Mouse (Mus musculus) limb, embryonic 15.5 days (tissue): ENCODE data around the gene Tns2. TPM values are rescaled to one million over a fixed set of nuclear protein-coding genes. Genes with fewer than 3 reads are reported as not detected.
A peak's percentile ranks its signal among the peaks of the same experiment; 100 is the strongest.

Source experiments
- ATAC-seq: fragments of 200-750 bp; cut with Nextera tagmentation; 2 replicates; pipeline ENCODE4 v1.8.0; 2017; ENCODE audit warnings: low read depth, moderate TSS enrichment; ENCODE audit not compliant: insufficient number of reproducible peaks, low FRiP score, low TSS enrichment
- H3K27ac ChIP-seq: fragments of 300-500 bp; sonication (generic); 2 replicates; pipeline ENCODE4 v1.5.1; 2015; ENCODE audit warnings: moderate library complexity, mild to moderate bottlenecking, inconsistent platforms
- H3K27me3 ChIP-seq: fragments of 300-500 bp; sonication (generic); 2 replicates; pipeline ENCODE4 v1.6.1; 2015; ENCODE audit warnings: inconsistent platforms
- H3K36me3 ChIP-seq: fragments of 300-500 bp; sonication (generic); 2 replicates; pipeline ENCODE4 v1.6.1; 2015; ENCODE audit warnings: inconsistent platforms
- H3K4me1 ChIP-seq: fragments of 300-500 bp; sonication (generic); 2 replicates; pipeline ENCODE4 v1.6.1; 2015; ENCODE audit warnings: inconsistent platforms
- H3K4me2 ChIP-seq: fragments of 300-500 bp; sonication (generic); 2 replicates; pipeline ENCODE4 v1.6.1; 2015; ENCODE audit warnings: mild to moderate bottlenecking, inconsistent platforms
- H3K4me3 ChIP-seq: fragments of 300-500 bp; sonication (generic); 2 replicates; pipeline ENCODE4 v1.5.1; 2015; ENCODE audit warnings: mild to moderate bottlenecking, inconsistent platforms
- H3K9ac ChIP-seq: fragments of 300-500 bp; sonication (generic); 2 replicates; pipeline ENCODE4 v1.6.1; 2015; ENCODE audit warnings: inconsistent platforms
- H3K9me3 ChIP-seq: fragments of 300-500 bp; sonication (generic); 2 replicates; pipeline ENCODE4 v1.6.1; 2016; ENCODE audit warnings: inconsistent platforms
- WGBS: fragments of 180-500 bp; shearing (Covaris S2); methylation state at CpG from one replicate; pipeline ENCODE4 v1.1.7; 2015; 5-methylcytosine and 5-hydroxymethylcytosine counted together
- polyA plus RNA-seq: library from polyadenylated mRNA; unstranded; fragments of >200 nt; fragmentation: Nextera tagmentation; extraction: Ambion mirVana; gene quantifications from 2 replicates; pipeline ENCODE4 v1.2.1, GENCODE M21; 2015

Gene Tns2
- polyA plus RNA-seq, 1 experiment from 2014 or later, result 48.6 TPM

DNA sequence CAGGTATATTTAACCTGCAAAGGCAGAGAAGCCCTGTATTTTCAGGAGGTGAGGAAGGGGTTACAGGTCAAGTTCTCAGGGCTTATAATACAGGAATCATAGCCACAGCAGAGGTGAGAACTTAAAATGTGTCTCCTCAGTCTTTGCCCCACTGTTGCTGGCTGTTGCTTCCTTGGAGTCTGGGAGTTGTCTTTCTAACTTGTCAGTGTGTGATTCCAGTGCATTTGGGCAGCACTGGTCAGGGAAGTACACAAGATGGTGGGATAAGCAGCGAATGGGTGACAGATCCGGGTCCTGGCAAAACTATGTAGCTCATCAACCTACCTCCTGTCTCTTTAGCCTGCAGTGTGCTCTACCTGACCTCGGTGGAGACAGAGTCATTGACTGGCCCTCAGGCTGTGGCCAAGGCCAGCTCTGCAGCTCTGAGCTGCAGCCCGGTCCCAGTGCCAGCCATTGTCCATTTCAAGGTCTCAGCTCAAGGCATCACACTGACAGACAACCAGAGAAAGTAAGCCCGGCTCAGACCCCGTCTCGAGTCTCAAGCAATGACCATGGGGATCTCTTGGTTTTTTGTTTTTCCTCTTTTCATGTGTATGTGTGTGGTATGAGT is 14.5 kb downstream of the Tns2 start:
- no peaks in the 10 kb centered on the region for H3K9me3 ChIP-seq
- H3K27ac ChIP-seq, result peak overlapping the region; percentile 50; the same call in 1 of the 2 replicates
- H3K36me3 ChIP-seq, result peaks cover 100% of the 10 kb centered on the region
- H3K4me3 ChIP-seq, result no peak overlapping the region
- ATAC-seq, result no peak
- no peak overlapping the region for H3K9ac ChIP-seq
- 83% methylated on average over 7 of the region's 7 CpGs for WGBS
- H3K4me2 ChIP-seq, result no peak overlapping the region
- H3K4me1 ChIP-seq, result peaks cover 50% of the 10 kb centered on the region
- no peaks in the 10 kb centered on the region for H3K27me3 ChIP-seq

DNA sequence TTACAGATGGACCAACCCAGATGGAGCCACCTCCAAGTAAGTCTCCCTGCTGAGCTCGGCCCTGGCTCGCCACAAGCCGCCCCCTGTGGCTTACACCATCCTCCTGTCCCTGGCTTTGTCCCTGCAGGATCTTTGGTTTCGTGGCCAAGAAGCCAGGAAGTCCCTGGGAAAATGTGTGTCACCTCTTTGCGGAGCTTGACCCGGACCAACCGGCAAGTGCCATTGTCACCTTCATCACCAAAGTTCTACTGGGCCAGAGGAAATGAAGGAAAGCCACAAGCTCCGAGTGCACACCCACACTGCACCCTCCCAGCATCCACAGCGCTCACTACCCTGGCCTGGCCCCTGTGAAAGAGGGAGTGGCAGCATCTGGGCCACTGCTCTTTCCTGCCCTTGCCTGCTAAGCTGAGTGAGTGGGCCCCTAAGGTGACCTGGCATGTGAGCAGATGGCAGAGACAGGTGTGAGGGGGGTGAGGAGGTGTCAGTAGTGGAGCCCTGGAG is 15.6 kb downstream of the Tns2 start:
- WGBS, result 70% methylated on average over 9 of the region's 9 CpGs
- H3K4me2 ChIP-seq, result no peak overlapping the region
- ATAC-seq, result no peak
- no peak overlapping the region for H3K4me3 ChIP-seq
- H3K27ac ChIP-seq, result peak overlapping the region; percentile 38
- no peaks in the 10 kb centered on the region for H3K27me3 ChIP-seq
- H3K36me3 ChIP-seq, result peaks cover 98% of the 10 kb centered on the region
- H3K9ac ChIP-seq, result no peak overlapping the region
- no peaks in the 10 kb centered on the region for H3K9me3 ChIP-seq
- peaks cover 46% of the 10 kb centered on the region for H3K4me1 ChIP-seq

DNA sequence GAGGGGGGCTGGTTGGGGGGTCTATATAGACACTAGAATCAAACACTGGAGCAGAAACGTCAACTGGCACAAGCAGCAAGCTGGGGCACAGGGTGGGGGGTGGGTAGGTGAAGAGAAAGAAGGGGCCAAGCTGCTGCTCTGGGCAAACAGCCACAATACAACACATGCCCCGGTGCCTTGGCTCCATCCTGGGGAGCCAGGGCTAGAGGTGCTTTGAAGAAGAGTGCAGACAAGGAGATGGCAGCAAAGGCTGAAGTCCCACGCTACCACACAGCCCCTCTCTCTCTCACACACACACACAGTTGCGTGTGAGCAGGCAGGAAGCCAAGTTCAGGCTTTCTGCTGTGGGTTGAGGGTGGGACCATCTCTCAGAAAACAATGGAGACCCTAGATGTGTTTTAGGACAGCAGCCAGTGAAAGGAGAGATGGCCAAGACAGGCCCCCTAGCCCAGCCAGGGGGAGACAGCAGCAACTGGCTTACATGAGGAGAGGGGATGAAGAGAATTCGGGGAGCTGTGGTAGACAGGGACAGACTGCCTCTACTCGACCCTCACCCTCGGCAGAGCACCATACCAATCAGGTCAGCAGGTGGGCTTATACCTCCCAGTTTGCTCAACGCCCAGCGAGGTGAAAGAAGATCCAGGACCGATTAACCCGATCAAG is 16.7 kb downstream of the Tns2 start:
- 66% methylated on average over 11 of the region's 11 CpGs for whole genome bisulfite sequencing
- peak overlapping the region; percentile 69 for H3K27ac ChIP-seq
- H3K4me2 ChIP-seq, result no peak overlapping the region
- no peaks in the 10 kb centered on the region for H3K27me3 ChIP-seq
- H3K4me1 ChIP-seq, result peaks cover 43% of the 10 kb centered on the region
- ATAC-seq, result 0 out of 2 replicates have a peak, but pooled peaks have one; percentile 10
- peaks cover 96% of the 10 kb centered on the region for H3K36me3 ChIP-seq
- H3K9ac ChIP-seq, result no peak overlapping the region
- no peaks in the 10 kb centered on the region for H3K9me3 ChIP-seq
- no peak overlapping the region for H3K4me3 ChIP-seq

DNA sequence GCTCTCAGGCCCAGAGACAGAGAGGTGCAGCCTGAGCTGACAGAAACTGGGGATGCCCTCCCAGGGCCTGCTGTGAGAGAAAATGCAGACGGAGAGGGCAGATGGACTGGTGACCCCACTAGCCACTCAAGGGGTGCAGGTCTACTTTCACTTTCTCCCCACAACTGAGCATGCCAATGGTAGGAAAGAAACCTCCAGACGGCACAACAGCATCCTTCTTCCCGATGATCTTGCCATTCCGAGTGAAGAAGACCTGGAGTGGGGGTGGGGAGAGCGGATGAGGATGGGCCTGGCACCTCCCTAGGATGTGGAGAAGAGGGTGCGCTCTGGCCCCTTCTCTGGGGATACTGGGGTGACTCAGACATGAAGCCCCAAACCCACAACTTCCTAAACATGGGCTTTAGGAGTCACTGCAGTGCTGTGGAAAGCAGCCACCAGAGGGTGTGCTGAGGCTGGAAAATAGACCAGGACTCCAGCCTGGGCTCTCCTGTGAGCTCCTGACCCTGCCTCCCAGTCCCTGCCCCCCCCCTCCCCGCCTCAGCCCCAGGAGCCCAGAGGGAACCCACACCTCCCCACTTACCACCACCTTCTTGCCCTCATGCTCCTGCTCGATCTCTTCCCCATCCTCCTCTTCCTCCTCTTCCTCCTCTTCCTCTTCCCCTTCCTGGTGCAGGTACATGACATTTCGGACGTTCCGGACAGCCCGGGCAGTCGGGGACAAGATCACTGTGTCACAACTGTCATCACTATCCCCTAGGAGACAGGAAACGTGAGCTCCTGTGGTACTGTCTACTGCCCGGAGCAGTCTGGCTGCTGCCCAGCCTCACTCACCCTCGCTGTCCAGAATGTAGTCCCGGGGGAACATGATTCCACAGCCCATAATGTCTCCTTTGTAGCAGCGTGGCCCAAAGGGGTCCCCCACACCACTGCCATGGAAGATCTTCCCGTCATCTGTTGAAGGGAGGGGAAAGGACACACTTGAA is 17.5 kb downstream of the Tns2 start:
- H3K36me3 ChIP-seq, result peaks cover 94% of the 10 kb centered on the region
- peak overlapping the region; percentile 69; the same call in 1 of the 2 replicates for H3K27ac ChIP-seq
- ATAC-seq, result no peak
- H3K9me3 ChIP-seq, result no peaks in the 10 kb centered on the region
- H3K9ac ChIP-seq, result no peak overlapping the region
- no peak overlapping the region for H3K4me3 ChIP-seq
- H3K4me2 ChIP-seq, result no peak overlapping the region
- WGBS, result 76% methylated on average over 19 of the region's 19 CpGs
- peaks cover 40% of the 10 kb centered on the region for H3K4me1 ChIP-seq
- H3K27me3 ChIP-seq, result no peaks in the 10 kb centered on the region

DNA sequence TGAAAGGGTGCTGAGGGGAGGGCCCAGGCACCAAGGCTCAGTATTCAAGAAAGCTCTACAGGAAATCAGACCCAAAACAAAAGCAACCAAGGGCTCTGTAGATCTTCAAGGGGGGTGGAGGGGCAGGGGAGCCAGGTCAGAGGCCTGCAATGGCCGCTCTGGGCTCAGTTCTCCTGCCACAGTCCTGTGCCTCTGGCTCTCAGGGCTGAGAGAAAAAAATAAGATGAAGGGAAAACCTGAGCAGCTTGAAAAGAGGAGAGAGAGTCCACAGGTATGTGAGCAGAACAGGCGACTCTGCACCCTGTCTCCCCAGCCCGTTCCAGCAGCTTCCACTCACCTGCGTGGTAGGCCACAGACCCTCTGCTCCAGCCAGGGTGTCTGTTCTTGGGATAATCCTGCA is 18.4 kb downstream of the Tns2 start:
- Histone ChIP-seq H3K4me3 (no peak overlapping the region), H3K27me3 (no peaks in the 10 kb centered on the region), H3K4me1 (peaks cover 39% of the 10 kb centered on the region), H3K36me3 (peaks cover 88% of the 10 kb centered on the region), H3K27ac (no peak overlapping the region), H3K9ac (no peak overlapping the region), H3K9me3 (no peaks in the 10 kb centered on the region), H3K4me2 (no peak overlapping the region)
- WGBS, result 82% methylated on average over 4 of the region's 4 CpGs
- ATAC-seq, result no peak

DNA sequence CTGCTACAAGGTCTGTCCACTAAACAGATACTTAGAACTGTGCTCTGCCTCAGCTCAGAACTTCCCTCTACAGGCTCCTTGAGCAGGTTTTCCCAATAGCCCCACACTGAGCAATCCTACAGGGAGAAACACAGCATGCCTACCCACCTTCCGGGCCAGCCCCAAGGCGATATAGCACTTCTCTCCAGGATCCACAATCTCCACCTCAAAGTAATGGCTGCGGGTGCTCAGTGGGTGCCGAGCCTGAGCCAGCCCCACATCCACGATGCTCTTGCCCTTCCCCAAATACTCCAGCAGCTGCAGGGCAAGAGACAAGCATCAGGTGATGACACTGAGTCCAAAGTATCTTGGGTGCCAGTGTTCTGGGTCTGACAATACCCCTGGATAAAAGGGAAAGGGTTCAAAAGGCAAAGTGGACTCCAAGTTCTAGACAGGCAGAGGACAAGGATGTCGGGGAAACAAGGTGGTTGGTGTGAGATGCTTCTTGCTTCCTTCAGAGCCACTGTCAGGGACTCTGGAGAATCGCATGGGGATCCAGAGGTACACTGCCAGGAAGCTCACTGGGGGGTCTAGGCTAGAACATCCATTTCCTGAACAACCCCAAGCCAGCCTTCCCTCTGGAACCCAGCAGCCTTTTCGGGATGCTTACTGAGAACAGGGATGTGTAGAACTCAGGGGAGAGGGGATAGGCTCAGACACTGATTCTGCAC is 19.1 kb downstream of the Tns2 start:
- peaks cover 39% of the 10 kb centered on the region for H3K4me1 ChIP-seq
- no peak for ATAC-seq
- no peak overlapping the region for H3K4me3 ChIP-seq
- peaks cover 84% of the 10 kb centered on the region for H3K36me3 ChIP-seq
- no peak overlapping the region for H3K9ac ChIP-seq
- WGBS, result 67% methylated on average over 8 of the region's 8 CpGs
- no peaks in the 10 kb centered on the region for H3K9me3 ChIP-seq
- no peak overlapping the region for H3K27ac ChIP-seq
- H3K27me3 ChIP-seq, result no peaks in the 10 kb centered on the region
- no peak overlapping the region for H3K4me2 ChIP-seq

DNA sequence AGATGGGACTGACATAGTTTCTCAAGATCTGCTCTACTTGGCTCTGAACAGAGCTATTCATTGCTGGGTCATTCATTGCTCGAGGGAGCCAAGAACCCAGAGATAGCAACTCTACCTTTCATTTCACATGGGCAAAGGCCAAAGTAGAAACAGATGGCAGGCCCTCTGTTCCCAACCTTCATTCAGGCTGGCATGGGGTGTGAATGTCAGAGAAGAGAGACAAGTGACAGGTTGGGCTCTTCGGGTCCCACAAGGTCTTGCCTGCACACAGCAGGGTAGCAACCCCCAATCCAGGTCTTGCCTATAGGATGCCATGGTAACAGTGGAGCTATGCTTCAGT is 19.6 kb downstream of the Tns2 start:
- Histone ChIP-seq H3K4me3 (no peak overlapping the region), H3K4me2 (no peak overlapping the region), H3K27me3 (no peaks in the 10 kb centered on the region), H3K27ac (no peak overlapping the region), H3K4me1 (peaks cover 39% of the 10 kb centered on the region), H3K9ac (no peak overlapping the region), H3K36me3 (peaks cover 84% of the 10 kb centered on the region), H3K9me3 (no peaks in the 10 kb centered on the region)
- ATAC-seq, result no peak
- 61% methylated on average over 2 of the region's 2 CpGs for WGBS

DNA sequence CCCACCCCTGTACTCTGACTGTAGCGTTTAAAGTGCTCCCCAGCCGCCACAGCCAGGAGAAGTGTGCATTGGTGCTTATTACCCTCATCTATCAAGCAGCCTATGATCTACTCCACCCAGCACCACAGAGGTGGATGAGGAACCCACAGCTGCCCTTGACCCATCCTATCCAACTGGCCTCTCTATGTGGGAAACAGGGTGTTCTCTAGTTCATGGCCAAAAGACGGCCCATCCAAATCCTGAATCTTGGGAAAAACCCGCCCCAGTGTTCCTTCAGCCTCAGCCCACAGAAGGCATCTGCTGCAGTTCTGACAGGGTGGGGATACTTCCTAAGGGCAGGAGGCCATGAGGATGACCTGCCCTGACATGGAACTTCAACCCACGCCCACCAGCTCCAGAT is 20.3 kb downstream of the Tns2 start:
- Histone ChIP-seq H3K4me1 (peaks cover 36% of the 10 kb centered on the region), H3K27me3 (no peaks in the 10 kb centered on the region), H3K27ac (no peak overlapping the region), H3K9ac (no peak overlapping the region), H3K9me3 (no peaks in the 10 kb centered on the region), H3K4me3 (no peak overlapping the region), H3K36me3 (peaks cover 83% of the 10 kb centered on the region), H3K4me2 (no peak overlapping the region)
- no peak for ATAC-seq
- 78% methylated on average over 5 of the region's 5 CpGs for WGBS

DNA sequence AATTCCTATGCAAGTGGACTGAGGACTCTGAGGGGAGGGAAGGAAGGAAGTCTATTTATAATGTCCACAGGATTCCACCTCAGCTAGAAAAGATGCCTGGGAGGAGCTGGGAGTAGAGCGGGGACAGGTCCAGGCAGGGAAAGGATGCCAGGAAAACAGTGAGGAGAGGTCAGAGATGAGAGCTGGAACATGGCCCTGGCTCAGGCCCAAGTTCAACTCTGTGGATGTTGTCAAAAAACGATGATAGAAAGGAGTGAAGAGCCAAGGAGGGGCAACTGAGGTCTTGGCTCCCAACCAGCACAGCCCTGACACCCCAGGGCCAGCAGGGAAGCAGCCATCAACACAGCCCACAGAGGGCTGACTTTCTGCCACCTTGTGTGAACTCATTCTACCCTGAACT is 26.1 kb downstream of the Tns2 start:
- WGBS, result 61% methylated on average over 2 of the region's 2 CpGs
- Histone ChIP-seq H3K4me1 (0 out of 2 replicates have a peak, but pooled peaks cover 4% of the 10 kb centered on the region), H3K36me3 (peaks cover 81% of the 10 kb centered on the region), H3K27ac (no peak overlapping the region; the same call in 1 of the 2 replicates), H3K4me2 (no peak overlapping the region), H3K27me3 (no peaks in the 10 kb centered on the region), H3K4me3 (no peak overlapping the region), H3K9ac (no peak overlapping the region), H3K9me3 (no peaks in the 10 kb centered on the region)
- no peak for ATAC-seq

DNA sequence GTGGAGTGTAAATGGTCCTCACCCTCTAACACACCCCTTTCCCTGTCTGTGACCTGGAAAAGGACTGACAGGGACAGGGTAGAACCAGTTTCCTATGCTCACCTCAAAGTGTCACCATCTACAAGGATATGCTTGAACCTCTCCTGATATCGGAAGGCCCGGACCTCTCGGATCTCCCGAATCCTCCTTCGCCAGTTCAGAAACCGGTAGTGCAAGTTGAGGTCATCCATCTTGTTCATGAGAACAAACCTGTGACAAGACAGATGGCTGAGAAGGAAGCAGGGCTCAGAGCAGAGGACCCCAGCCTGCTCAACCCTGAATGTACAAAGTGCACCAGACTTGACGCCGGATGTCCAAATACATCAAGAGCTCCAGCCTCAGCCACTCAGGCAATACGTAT is 33.1 kb downstream of the Tns2 start:
- Histone ChIP-seq H3K9me3 (no peaks in the 10 kb centered on the region), H3K4me3 (no peak overlapping the region), H3K4me2 (no peak overlapping the region), H3K27me3 (no peaks in the 10 kb centered on the region), H3K27ac (peak overlapping the region; percentile 38; the same call in 1 of the 2 replicates), H3K4me1 (peaks cover 14% of the 10 kb centered on the region), H3K9ac (no peak overlapping the region), H3K36me3 (peaks cover 51% of the 10 kb centered on the region)
- no peak for ATAC-seq
- 79% methylated on average over 9 of the region's 9 CpGs for WGBS

DNA sequence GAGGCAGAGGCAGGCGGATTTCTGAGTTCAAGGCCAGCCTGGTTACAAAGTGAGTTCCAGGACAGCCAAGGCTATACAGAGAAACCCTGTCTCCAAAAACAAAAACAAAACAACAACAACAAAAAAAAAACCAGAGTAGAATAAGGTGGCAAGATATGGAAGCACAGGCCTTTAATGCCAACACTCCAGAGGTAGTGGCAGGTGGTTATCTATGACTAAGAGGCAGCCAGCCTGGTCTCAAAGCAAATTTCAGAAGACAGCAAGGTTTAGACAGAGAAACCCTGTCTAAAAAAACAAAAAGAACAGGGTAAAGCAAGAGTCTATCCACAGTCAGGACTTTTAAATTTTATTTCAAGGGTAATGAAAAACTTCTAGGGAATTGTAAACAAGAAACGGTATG is 34.5 kb downstream of the Tns2 start:
- peaks cover 37% of the 10 kb centered on the region for H3K36me3 ChIP-seq
- H3K9me3 ChIP-seq, result no peaks in the 10 kb centered on the region
- H3K4me1 ChIP-seq, result peaks cover 14% of the 10 kb centered on the region
- H3K27me3 ChIP-seq, result no peaks in the 10 kb centered on the region
- H3K27ac ChIP-seq, result no peak overlapping the region
- WGBS, result 77% methylated on average over 2 of the region's 2 CpGs
- ATAC-seq, result no peak
- H3K4me2 ChIP-seq, result no peak overlapping the region
- 0 out of 2 replicates have a peak overlapping the region, but pooled peaks have one; percentile 85 for H3K4me3 ChIP-seq
- H3K9ac ChIP-seq, result no peak overlapping the region
